Mouse (Mus musculus) stomach, postnatal 0 days (tissue): Measurements from ENCODE around the gene Kif6. TPM values are rescaled to one million over a fixed set of nuclear protein-coding genes. Genes with fewer than 3 reads are reported as not detected.
A peak's percentile ranks its signal among the peaks of the same experiment; 100 is the strongest.

Experiments used
- ATAC-seq: fragments of 200-750 bp; cut with Nextera tagmentation; 2 replicates; pipeline ENCODE4 v1.8.0; 2017; ENCODE audit not compliant: low FRiP score, low TSS enrichment
- DNase-seq: peaks from one replicate; pipeline ENCODE4 v3.0.0-alpha.2; 2016; ENCODE audit warnings: low spot score
- H3K27ac ChIP-seq: fragments of 300-500 bp; sonication (generic); replicated peaks from 2 replicates; pipeline ENCODE4 v1.5.1; 2014; ENCODE audit warnings: mild to moderate bottlenecking, control low read depth
- H3K27me3 ChIP-seq: fragments of 300-500 bp; sonication (generic); 2 replicates; pipeline ENCODE4 v1.6.1; 2014; ENCODE audit warnings: low read length; ENCODE audit not compliant: control insufficient read depth, insufficient read depth
- H3K36me3 ChIP-seq: fragments of 300-500 bp; sonication (generic); 2 replicates; pipeline ENCODE4 v1.6.1; 2014; ENCODE audit warnings: low read length, mixed read lengths; ENCODE audit not compliant: control insufficient read depth, insufficient read depth
- H3K4me1 ChIP-seq: fragments of 300-500 bp; sonication (generic); replicated peaks from 2 replicates; pipeline ENCODE4 v1.6.1; 2014; ENCODE audit warnings: antibody characterized with exemption; ENCODE audit not compliant: control insufficient read depth, insufficient read depth
- H3K4me2 ChIP-seq: fragments of 300-500 bp; sonication (generic); replicated peaks from 2 replicates; pipeline ENCODE4 v1.6.1; 2014; ENCODE audit warnings: low read depth, mild to moderate bottlenecking, control low read depth, moderate library complexity
- H3K4me3 ChIP-seq: fragments of 300-500 bp; sonication (generic); 2 replicates; pipeline ENCODE4 v1.5.1; 2014; ENCODE audit warnings: low read depth, low read length, control low read depth
- H3K9ac ChIP-seq: fragments of 300-500 bp; sonication (generic); 2 replicates; pipeline ENCODE4 v1.6.1; 2014; ENCODE audit warnings: mild to moderate bottlenecking, low read length, control low read depth, mixed read lengths
- H3K9me3 ChIP-seq: fragments of 300-500 bp; sonication (generic); 2 replicates; pipeline ENCODE4 v1.6.1; 2016; ENCODE audit warnings: low read length; ENCODE audit not compliant: control insufficient read depth
- CTCF ChIP-seq: IDR thresholded peaks from 2 replicates; pipeline ENCODE4 v1.5.1; 2016; ENCODE audit warnings: antibody characterized with exemption, low read depth, mild to moderate bottlenecking, moderate library complexity
- EP300 ChIP-seq: optimal IDR thresholded peaks from 2 replicates; pipeline ENCODE3; 2016; ENCODE audit warnings: antibody characterized with exemption
- WGBS: fragments of 180-500 bp; shearing (Covaris S2); extraction: QIAGEN DNeasy Blood & Tissue Kit; methylation state at CpG from one replicate; pipeline ENCODE4 v1.1.7; 2014; 5-methylcytosine and 5-hydroxymethylcytosine counted together
- polyA plus RNA-seq: library from polyadenylated mRNA; unstranded; fragments of >200 nt; fragmentation: Nextera tagmentation; extraction: Ambion mirVana; gene quantifications from 2 replicates; pipeline ENCODE4 v1.2.1, GENCODE M21; 2015

Gene Kif6
- polyA plus RNA-seq, 1 experiment from 2014 or later: 0.85 TPM

- H3K27ac ChIP-seq: no peak overlapping the region
- TF ChIP-seq EP300 (no peak), CTCF (no peak)
- ATAC-seq (no peak), DNase-seq (no peak)
- H3K4me3 ChIP-seq: no peak overlapping the region
- H3K9ac ChIP-seq: no peak overlapping the region
- H3K27me3 ChIP-seq: no peaks in the 10 kb centered on the region
- no peaks in the 10 kb centered on the region for H3K9me3 ChIP-seq
- no peaks in the 10 kb centered on the region for H3K36me3 ChIP-seq
- 79% methylated on average over 8 of the region's 8 CpGs for WGBS
- H3K4me1 ChIP-seq: no peaks in the 10 kb centered on the region
- no peak overlapping the region for H3K4me2 ChIP-seq
These were observed 117.8 kb downstream of the Kif6 start for GRCm38 (mm10) chr17:49732706-49733105.

- Histone ChIP-seq H3K27ac (no peak overlapping the region), H3K4me2 (no peak overlapping the region), H3K27me3 (no peaks in the 10 kb centered on the region), H3K36me3 (no peaks in the 10 kb centered on the region), H3K9me3 (no peaks in the 10 kb centered on the region), H3K9ac (no peak overlapping the region), H3K4me1 (no peaks in the 10 kb centered on the region), H3K4me3 (no peak overlapping the region)
- 80% methylated on average over 6 of the region's 6 CpGs for WGBS
- ATAC-seq: no peak
- DNase-seq: no peak
- TF ChIP-seq EP300 (no peak), CTCF (no peak)
These were observed 119.1 kb downstream of the Kif6 start for GRCm38 (mm10) chr17:49734079-49734478.

- WGBS: 90% methylated on average over 2 of the region's 2 CpGs
- Histone ChIP-seq H3K9me3 (no peaks in the 10 kb centered on the region), H3K9ac (no peak overlapping the region), H3K4me1 (no peaks in the 10 kb centered on the region), H3K36me3 (no peaks in the 10 kb centered on the region), H3K27me3 (no peaks in the 10 kb centered on the region), H3K27ac (no peak overlapping the region), H3K4me2 (no peak overlapping the region), H3K4me3 (no peak overlapping the region)
- no peak for ATAC-seq
- no peak for DNase-seq
- TF ChIP-seq CTCF: no peak
- TF ChIP-seq EP300: no peak
These were observed 119.8 kb downstream of the Kif6 start for GRCm38 (mm10) chr17:49734776-49735175.

GRCm38 (mm10) chr17:49736364-49736763 is 121.4 kb downstream of the Kif6 start:
- Histone ChIP-seq H3K36me3 (no peaks in the 10 kb centered on the region), H3K9ac (no peak overlapping the region), H3K27ac (no peak overlapping the region), H3K9me3 (no peaks in the 10 kb centered on the region), H3K27me3 (no peaks in the 10 kb centered on the region), H3K4me1 (no peaks in the 10 kb centered on the region), H3K4me3 (no peak overlapping the region), H3K4me2 (no peak overlapping the region)
- TF ChIP-seq EP300: no peak
- TF ChIP-seq CTCF: peak; percentile 36
- WGBS: 71% methylated on average over 3 of the region's 3 CpGs
- ATAC-seq: no peak
- no peak for DNase-seq

- no peak overlapping the region for H3K27ac ChIP-seq
- no peak overlapping the region for H3K9ac ChIP-seq
- H3K4me3 ChIP-seq: no peak overlapping the region
- no peak for TF ChIP-seq EP300
- TF ChIP-seq CTCF: no peak
- 78% methylated on average over 6 of the region's 6 CpGs for WGBS
- H3K4me2 ChIP-seq: no peak overlapping the region
- ATAC-seq (no peak), DNase-seq (no peak)
- H3K36me3 ChIP-seq: no peaks in the 10 kb centered on the region
- H3K4me1 ChIP-seq: no peaks in the 10 kb centered on the region
- no peaks in the 10 kb centered on the region for H3K27me3 ChIP-seq
- no peaks in the 10 kb centered on the region for H3K9me3 ChIP-seq
These were observed 122.4 kb downstream of the Kif6 start for GRCm38 (mm10) chr17:49737217-49737774.

GRCm38 (mm10) chr17:49738351-49738750 is 123.4 kb downstream of the Kif6 start:
- H3K4me1 ChIP-seq: no peaks in the 10 kb centered on the region
- ATAC-seq (peak; percentile 38; the same call in 1 of the 2 replicates), DNase-seq (no peak)

More at GRCm38 (mm10) chr17:49738351-49738750, 123.4 kb downstream of the Kif6 start:
- Histone ChIP-seq H3K27me3 (no peaks in the 10 kb centered on the region), H3K4me3 (no peak overlapping the region), H3K9ac (no peak overlapping the region), H3K9me3 (no peaks in the 10 kb centered on the region), H3K27ac (no peak overlapping the region), H3K4me2 (no peak overlapping the region), H3K36me3 (no peaks in the 10 kb centered on the region)
- TF ChIP-seq CTCF: no peak
- no peak for TF ChIP-seq EP300
- WGBS: 29% methylated on average over 11 of the region's 11 CpGs
